Mouse (Mus musculus): Measurements from ENCODE around the gene Pak7. TPM values are rescaled to one million over a fixed set of nuclear protein-coding genes. Genes with fewer than 3 reads are reported as not detected.
"Not testable (repeated sequence)": the region's sequence is repeated elsewhere in the genome, so short reads cannot be mapped to it uniquely, and the experiment has no call there.

Pak7 gene
- 1.1 and 1.3 TPM in 2 replicates for polyA plus RNA-seq (2015; fragmentation: Nextera tagmentation; extraction: Ambion mirVana)

- Histone ChIP-seq H3K36me3 (no peaks in the 10 kb centered on the region), H3K4me3 (replicated peaks) (peak within 1 kb of the TSS; percentile 54), H3K9ac (peak within 1 kb of the TSS; percentile 22; the same call in 1 of the 2 replicates), H3K27me3 (replicated peaks) (no peaks in the 10 kb centered on the region), H3K27ac (no peak within 1 kb of the TSS), H3K4me1 (no peaks in the 10 kb centered on the region), H3K9me3 (no peaks in the 10 kb centered on the region), H3K4me2 (peak within 1 kb of the TSS; percentile 82)
- peak; percentile 95 for ATAC-seq (ENCODE audit: insufficient read depth, low FRiP score, low read depth)
- WGBS = under 1% methylated on average over 39 of the region's 39 CpGs
Observed at GRCm38 (mm10) chr2:136387181-136388131, at the start of gene Pak7. Pak7 (minus strand) TSS chr2:136387967.

- Histone ChIP-seq H3K9me3 (no peaks in the 10 kb centered on the region), H3K27me3 (replicated peaks) (no peaks in the 10 kb centered on the region), H3K27ac (no peak overlapping the region), H3K36me3 (no peaks in the 10 kb centered on the region), H3K9ac (no peak overlapping the region), H3K4me1 (no peaks in the 10 kb centered on the region), H3K4me2 (no peak overlapping the region), H3K4me3 (replicated peaks) (no peak overlapping the region)
- no peak for ATAC-seq (ENCODE audit: insufficient read depth, low FRiP score, low read depth)
- 75% methylated on average over 6 of the region's 6 CpGs for WGBS
Observed at GRCm38 (mm10) chr2:136425561-136425960, 37.8 kb upstream of the Pak7 start.

GRCm38 (mm10) chr2:136419543-136419942 lies 31.8 kb upstream of the Pak7 start:
- H3K27ac ChIP-seq = no peak overlapping the region
- WGBS = 76% methylated on average over 1 of the region's 1 CpGs
- ATAC-seq (ENCODE audit: insufficient read depth, low FRiP score, low read depth) = no peak
- H3K4me3 ChIP-seq (replicated peaks) = no peak overlapping the region
- H3K36me3 ChIP-seq = no peaks in the 10 kb centered on the region
- no peaks in the 10 kb centered on the region for H3K4me1 ChIP-seq
- H3K4me2 ChIP-seq = no peak overlapping the region
- H3K27me3 ChIP-seq (replicated peaks) = no peaks in the 10 kb centered on the region
- H3K9me3 ChIP-seq = no peaks in the 10 kb centered on the region
- H3K9ac ChIP-seq = no peak overlapping the region

GRCm38 (mm10) chr2:136416381-136416780 lies 28.6 kb upstream of the Pak7 start:
- no peaks in the 10 kb centered on the region for H3K27me3 ChIP-seq (replicated peaks)
- no peak overlapping the region for H3K4me3 ChIP-seq (replicated peaks)
- no peak overlapping the region for H3K27ac ChIP-seq
- H3K9ac ChIP-seq = no peak overlapping the region
- H3K36me3 ChIP-seq = no peaks in the 10 kb centered on the region
- no peak for ATAC-seq (ENCODE audit: insufficient read depth, low FRiP score, low read depth)
- H3K9me3 ChIP-seq = no peaks in the 10 kb centered on the region
- H3K4me2 ChIP-seq = no peak overlapping the region
- H3K4me1 ChIP-seq = no peaks in the 10 kb centered on the region

- H3K9ac ChIP-seq = no peak overlapping the region
- no peak overlapping the region for H3K4me2 ChIP-seq
- no peak overlapping the region for H3K4me3 ChIP-seq (replicated peaks)
- H3K4me1 ChIP-seq = no peaks in the 10 kb centered on the region
- no peaks in the 10 kb centered on the region for H3K9me3 ChIP-seq
- no peaks in the 10 kb centered on the region for H3K27me3 ChIP-seq (replicated peaks)
- no peak for ATAC-seq (ENCODE audit: insufficient read depth, low FRiP score, low read depth)
- H3K36me3 ChIP-seq = no peaks in the 10 kb centered on the region
- 83% methylated on average over 4 of the region's 4 CpGs for WGBS
- H3K27ac ChIP-seq = no peak overlapping the region
Observed at GRCm38 (mm10) chr2:136402587-136402986, 14.8 kb upstream of the Pak7 start.

GRCm38 (mm10) chr2:136375318-136375717 lies 12.4 kb downstream of the Pak7 start:
- Histone ChIP-seq H3K4me1 (no peaks in the 10 kb centered on the region), H3K9ac (no peak overlapping the region), H3K36me3 (no peaks in the 10 kb centered on the region), H3K9me3 (no peaks in the 10 kb centered on the region), H3K27ac (no peak overlapping the region), H3K4me2 (no peak overlapping the region), H3K27me3 (replicated peaks) (no peaks in the 10 kb centered on the region), H3K4me3 (replicated peaks) (no peak overlapping the region)
- 59% methylated on average over 3 of the region's 3 CpGs for WGBS
- ATAC-seq (ENCODE audit: insufficient read depth, low FRiP score, low read depth) = no peak

GRCm38 (mm10) chr2:136372361-136372760 lies 15.4 kb downstream of the Pak7 start:
- Histone ChIP-seq H3K4me1 (no peaks in the 10 kb centered on the region), H3K4me2 (no peak overlapping the region), H3K36me3 (no peaks in the 10 kb centered on the region), H3K27me3 (replicated peaks) (no peaks in the 10 kb centered on the region), H3K9ac (no peak overlapping the region), H3K4me3 (replicated peaks) (no peak overlapping the region), H3K27ac (no peak overlapping the region), H3K9me3 (no peaks in the 10 kb centered on the region)
- ATAC-seq (ENCODE audit: insufficient read depth, low FRiP score, low read depth) = no peak
- WGBS = 66% methylated on average over 1 of the region's 1 CpGs

- Histone ChIP-seq H3K9me3 (no peaks in the 10 kb centered on the region), H3K9ac (no peak overlapping the region), H3K27me3 (replicated peaks) (no peaks in the 10 kb centered on the region), H3K4me1 (no peaks in the 10 kb centered on the region), H3K27ac (no peak overlapping the region), H3K4me2 (no peak overlapping the region), H3K4me3 (replicated peaks) (no peak overlapping the region), H3K36me3 (no peaks in the 10 kb centered on the region)
- no peak for ATAC-seq (ENCODE audit: insufficient read depth, low FRiP score, low read depth)
- WGBS = 83% methylated on average over 2 of the region's 2 CpGs
Observed at GRCm38 (mm10) chr2:136351393-136352096, 36.2 kb downstream of the Pak7 start.

- no peaks in the 10 kb centered on the region for H3K36me3 ChIP-seq
- H3K27ac ChIP-seq = no peak overlapping the region
- WGBS = 60% methylated on average over 3 of the region's 3 CpGs
- H3K9me3 ChIP-seq = no peaks in the 10 kb centered on the region
- no peaks in the 10 kb centered on the region for H3K4me1 ChIP-seq
- no peak overlapping the region for H3K4me2 ChIP-seq
- no peak overlapping the region for H3K9ac ChIP-seq
- H3K27me3 ChIP-seq (replicated peaks) = no peaks in the 10 kb centered on the region
- no peak for ATAC-seq (ENCODE audit: insufficient read depth, low FRiP score, low read depth)
- no peak overlapping the region for H3K4me3 ChIP-seq (replicated peaks)
Observed at GRCm38 (mm10) chr2:136350459-136350858, 37.3 kb downstream of the Pak7 start.

- H3K4me3 ChIP-seq (replicated peaks) = no peak overlapping the region
- no peaks in the 10 kb centered on the region for H3K9me3 ChIP-seq
- no peak for ATAC-seq (ENCODE audit: insufficient read depth, low FRiP score, low read depth)
- H3K4me1 ChIP-seq = no peaks in the 10 kb centered on the region
- H3K9ac ChIP-seq = no peak overlapping the region
- no peak overlapping the region for H3K27ac ChIP-seq
- no peaks in the 10 kb centered on the region for H3K27me3 ChIP-seq (replicated peaks)
- no peaks in the 10 kb centered on the region for H3K36me3 ChIP-seq
- H3K4me2 ChIP-seq = no peak overlapping the region
- WGBS = 54% methylated on average over 8 of the region's 8 CpGs
Observed at GRCm38 (mm10) chr2:136349671-136350275, 38.0 kb downstream of the Pak7 start.

- 83% methylated on average over 4 of the region's 4 CpGs for WGBS
- H3K27ac ChIP-seq; H3K9me3 ChIP-seq; H3K27me3 ChIP-seq (replicated peaks); H3K4me1 ChIP-seq; H3K4me2 ChIP-seq; H3K36me3 ChIP-seq; H3K4me3 ChIP-seq (replicated peaks); H3K9ac ChIP-seq; ATAC-seq (ENCODE audit: insufficient read depth, low FRiP score, low read depth): not testable (repeated sequence)
Observed at GRCm38 (mm10) chr2:136344240-136344780, 43.5 kb downstream of the Pak7 start.

- Histone ChIP-seq H3K9me3 (no peaks in the 10 kb centered on the region), H3K27me3 (replicated peaks) (no peaks in the 10 kb centered on the region), H3K9ac (no peak overlapping the region), H3K4me2 (no peak overlapping the region), H3K4me1 (no peaks in the 10 kb centered on the region), H3K36me3 (no peaks in the 10 kb centered on the region), H3K4me3 (replicated peaks) (no peak overlapping the region), H3K27ac (no peak overlapping the region)
- ATAC-seq (ENCODE audit: insufficient read depth, low FRiP score, low read depth) = no peak
- 92% methylated on average over 1 of the region's 1 CpGs for WGBS
Observed at GRCm38 (mm10) chr2:136329974-136330373, 57.8 kb downstream of the Pak7 start.
